Mouse (Mus musculus) right cerebral cortex, adult 2 months (tissue): ENCODE measurements around the gene Sebox.
A peak's percentile ranks its signal among the peaks of the same experiment; 100 is the strongest.

ENCODE experiments used
- DNase-seq, 2 experiments: peaks; one replicate each; pipeline ENCODE4 v3.0.0; 2021 to 2022; ENCODE audit warnings: low spot score in 2 of 2

Gene Sebox

DNA sequence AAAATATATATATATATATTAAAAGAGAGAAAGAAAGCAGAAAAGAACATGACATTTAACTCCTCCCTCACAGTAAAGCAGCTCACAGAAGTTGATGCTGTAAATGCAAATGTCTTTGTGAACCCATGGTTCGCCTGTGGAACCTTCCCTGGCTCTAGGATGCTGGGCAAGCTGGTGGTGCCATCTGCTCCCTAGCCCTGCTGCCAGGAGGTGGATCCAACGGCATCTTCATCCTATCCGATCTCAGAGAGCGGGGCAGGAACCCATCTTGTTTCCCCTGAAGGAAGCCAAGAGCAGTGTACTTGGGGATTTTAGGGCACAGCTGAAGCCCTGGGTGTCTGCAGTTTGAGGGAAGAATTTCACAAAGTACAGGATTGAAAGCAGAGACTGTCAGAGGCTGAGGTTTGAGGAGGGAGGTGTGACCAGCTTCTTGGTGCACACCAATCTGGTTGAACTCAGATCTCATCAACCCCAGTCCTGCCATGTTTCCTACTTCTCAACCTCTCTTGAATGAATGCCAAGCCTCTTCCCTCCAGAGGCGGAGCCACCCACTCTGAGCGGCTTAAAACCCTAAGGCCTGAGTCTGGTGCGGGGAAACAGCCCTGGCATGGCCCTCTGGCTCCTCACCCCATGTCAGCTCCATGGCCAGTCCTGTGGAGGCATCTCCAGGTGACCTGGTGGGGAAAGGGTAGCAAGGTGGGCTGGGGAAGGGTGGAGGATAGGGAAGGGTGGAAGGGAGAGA is at the start of gene Sebox:
TSS of gene Sebox (plus strand) at position 539 of the 742 bp plus-strand sequence.
- no peak for DNase-seq

DNA sequence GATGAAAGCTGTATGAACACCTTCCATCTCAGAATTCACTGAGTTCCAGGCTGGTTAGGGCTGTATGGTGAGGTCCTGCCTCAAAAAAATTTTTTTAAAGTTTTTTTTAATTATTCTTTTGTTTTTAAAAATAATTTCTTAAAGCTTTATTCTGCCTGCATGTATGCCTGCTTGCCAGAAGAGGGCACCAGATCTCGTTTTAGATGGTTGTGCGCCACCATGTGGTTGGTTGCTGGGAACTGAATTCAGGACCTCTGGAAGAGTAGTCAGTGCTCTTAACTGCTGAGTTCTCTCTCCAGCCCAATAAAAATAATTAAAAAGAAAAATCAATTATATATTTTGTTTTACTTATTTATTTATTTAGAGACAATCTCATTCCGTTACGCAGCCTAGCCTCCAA is 49.6 kb upstream of the Sebox start:
- peak; percentile 63 to 64 for DNase-seq

DNA sequence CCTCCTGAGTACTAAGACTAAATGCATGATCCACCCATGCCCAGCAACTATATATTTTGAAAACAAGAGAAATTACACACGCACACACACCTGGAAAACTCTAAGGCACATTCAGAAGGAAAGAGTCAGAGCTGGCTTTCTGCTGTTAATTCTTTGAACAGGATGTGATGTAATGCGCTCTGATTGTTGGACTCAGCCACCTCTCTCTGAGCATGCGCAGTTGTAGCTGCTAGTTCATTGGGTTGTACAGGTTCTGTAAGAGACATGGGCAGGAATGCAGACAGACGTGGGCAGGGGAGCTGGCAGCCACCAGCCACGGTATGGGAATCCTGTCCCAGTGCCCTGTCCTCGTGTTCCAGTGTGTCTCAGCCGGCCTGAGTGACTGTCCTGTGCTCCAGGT is 49.0 kb upstream of the Sebox start:
- no peak for DNase-seq

DNA sequence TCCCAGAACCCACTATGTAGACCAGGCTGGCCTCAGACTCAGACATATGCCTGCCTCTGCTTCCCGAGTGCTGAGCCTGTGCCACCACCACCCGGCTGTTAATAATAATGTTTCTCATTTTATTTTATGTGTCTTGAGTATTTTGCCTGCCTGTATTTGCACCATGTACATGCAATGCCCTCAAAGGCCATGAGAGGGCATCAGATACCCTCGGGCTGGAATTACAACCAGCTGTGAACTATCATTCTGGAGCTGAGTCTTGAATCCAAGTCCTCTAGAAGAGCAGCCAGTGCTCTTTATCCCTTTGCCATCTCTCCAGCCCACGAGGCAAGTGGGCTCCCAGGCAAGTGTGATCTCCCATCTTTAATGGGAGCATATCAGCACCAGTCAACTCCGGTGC is 47.9 kb upstream of the Sebox start:
- peak; percentile 34 to 50 for DNase-seq

DNA sequence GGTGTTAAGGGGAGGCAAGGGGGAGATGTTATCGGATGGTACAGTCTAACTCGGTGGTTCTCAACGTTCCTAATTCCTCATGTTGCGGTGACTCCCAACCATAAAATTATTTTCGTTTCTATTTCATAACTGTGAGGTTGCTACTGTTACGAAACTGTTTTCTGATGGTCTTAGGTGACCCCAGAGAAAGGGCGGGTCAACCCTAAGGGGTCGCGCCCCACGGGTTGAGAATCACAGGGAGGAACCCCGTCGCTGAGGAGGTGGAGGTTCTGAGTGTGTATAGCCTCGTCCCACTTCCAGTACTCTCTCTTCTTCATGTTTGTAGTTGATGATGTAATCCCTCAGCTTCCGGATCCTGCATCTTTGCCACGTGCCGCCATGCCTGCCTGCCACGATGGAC is 44.5 kb upstream of the Sebox start:
- no peak for DNase-seq

DNA sequence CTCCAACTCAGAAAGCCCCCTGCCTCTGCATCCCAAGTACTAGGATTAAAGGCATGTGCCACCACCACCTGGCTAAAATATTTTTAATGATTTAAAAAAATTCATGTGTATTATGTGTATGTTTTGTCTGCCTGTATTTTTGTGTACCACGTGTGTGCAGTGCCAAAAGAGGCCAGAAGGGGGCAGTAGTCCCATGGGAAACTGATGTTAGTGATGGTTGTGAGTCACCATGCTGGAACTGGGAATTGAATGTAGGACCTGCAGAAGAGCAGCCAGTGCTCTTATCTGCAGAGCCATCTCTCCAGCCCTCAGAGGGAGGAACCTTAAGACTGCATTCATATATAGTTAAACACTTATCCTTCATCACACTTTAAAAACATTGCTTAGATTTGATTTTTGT is 41.4 kb upstream of the Sebox start:
- DNase-seq: no peak

DNA sequence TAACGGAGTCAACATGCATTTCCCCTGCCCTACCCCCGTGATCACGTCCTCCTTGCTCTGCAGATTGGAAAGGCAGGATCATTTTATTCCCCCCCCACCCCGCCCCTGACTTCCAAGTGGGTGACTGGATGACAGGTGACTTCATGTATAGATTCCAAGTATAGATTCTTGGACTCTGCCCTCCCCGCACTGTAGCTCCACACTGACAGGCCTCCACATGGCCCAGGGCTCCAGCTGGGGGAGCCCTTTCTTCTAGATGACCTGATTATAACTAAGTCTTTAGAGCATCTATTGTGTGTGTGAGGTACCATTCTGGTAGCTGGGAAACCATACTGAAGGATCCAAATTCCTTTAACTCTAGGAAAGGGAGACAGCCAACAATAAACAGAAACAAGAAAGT is 40.6 kb upstream of the Sebox start:
- DNase-seq: no peak

DNA sequence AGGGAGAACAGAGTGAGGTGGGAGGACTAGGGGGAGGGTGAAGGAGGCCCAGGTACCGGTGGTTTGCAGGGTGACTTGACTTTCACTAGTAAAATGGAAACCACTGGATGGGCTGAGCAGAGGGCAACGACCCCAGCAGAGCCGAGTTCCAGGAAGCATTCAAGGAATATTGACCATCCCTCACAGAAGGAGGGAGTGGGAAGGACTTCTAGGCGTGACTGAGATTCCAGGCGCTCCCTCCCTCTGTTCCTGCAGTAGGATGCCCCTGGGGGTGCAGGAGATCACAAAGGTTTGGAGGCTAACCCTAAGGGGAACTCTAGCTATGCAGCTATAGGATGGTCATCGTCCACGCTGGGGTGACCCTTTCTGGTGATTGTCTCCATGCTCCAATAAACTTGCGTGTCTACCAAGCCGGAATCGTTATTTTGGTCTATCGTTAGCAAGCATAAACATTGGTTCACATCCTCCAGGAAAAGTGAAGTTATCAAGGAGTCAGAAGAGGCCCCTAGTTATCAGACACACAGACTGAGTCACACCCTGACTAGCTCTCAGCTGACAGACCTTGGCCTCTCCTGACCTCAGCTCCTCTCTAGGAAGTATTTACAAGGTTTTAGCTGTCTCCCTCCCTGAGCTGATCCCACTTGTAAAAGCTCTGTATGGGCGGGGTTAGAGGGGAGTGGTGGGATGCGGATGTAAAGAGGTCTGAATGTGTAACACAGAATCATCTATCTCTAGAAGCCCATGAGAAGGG is 39.8 kb upstream of the Sebox start:
- DNase-seq: no peak

DNA sequence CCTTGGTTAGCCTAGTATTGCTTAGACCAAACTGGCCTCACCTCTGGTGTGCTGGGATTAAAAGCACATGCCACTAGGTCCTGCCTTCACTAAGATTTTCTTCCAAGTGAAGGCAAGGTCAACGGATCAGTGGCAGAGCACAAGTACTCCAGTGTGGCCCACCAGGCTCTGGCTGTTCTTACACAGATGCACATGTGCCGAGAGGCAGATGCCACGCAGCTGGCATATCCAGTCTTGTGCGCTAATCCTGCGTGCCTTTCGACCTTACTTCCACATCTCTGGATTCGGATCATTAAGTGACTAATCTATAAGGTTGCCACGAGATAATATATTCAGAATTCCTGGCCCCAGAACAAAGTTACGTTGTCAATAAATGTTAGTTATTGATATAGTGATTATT is 38.1 kb upstream of the Sebox start:
- DNase-seq: no peak

DNA sequence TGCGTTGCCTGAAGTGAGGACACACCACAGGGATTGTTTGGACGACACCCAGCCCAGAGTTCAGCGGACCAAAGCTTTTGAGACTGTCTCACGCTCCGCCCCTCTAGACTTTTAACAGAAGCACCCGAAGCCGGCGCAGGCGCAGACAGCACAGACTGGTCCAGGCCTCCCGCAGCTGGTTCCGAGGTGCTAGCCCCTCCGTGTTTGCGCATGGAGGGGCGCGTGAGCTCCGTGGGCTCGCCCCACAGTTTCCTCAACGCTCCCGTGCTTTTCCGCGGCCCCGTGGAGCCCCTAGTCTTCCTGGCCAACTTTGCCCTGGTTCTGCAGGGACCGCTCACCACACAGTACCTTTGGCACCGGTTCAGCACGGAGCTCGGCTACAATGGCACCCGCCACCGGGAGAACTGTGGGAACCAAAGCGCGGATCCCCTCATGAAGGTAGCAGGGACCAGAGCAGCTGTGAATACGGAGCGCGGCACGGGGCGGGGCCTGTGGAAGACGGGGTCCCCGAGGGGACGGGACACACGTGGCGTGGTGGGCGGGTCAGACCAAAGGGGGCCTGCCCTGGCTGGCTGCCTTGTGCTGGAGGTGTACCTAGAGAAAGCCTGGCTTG is 37.6 kb upstream of the Sebox start, which contains the start of gene Slc46a1:
TSS of gene Slc46a1 (plus strand) at position 130 of the 613 bp plus-strand sequence.
- DNase-seq: peak; percentile 76 to 77

DNA sequence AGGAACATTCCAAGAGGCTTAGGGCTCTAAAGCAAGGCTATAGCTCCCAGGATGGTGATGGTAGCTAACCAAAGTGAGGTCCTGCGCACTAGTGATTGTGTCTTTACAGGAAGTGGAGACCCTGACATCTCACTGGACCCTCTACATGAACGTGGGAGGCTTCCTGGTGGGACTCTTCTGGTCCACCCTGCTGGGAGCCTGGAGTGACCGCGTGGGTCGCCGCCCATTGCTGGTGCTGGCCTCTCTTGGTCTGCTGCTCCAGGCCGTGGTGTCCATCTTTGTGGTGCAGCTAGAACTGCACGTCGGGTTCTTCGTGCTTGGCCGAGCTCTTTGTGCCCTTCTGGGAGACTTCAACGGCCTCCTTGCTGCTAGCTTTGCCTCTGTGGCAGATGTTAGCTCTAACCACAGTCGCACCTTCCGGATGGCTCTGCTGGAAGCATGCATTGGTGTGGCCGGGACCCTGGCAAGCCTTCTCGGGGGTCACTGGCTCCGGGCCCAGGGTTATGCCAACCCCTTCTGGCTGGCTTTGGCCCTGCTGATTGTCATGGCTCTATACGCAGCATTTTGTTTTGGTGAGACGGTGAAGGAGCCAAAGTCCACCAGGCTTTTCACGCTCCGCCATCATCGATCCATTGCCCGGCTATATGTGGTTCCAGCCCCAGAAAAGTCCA is 36.9 kb upstream of the Sebox start:
- no peak for DNase-seq

DNA sequence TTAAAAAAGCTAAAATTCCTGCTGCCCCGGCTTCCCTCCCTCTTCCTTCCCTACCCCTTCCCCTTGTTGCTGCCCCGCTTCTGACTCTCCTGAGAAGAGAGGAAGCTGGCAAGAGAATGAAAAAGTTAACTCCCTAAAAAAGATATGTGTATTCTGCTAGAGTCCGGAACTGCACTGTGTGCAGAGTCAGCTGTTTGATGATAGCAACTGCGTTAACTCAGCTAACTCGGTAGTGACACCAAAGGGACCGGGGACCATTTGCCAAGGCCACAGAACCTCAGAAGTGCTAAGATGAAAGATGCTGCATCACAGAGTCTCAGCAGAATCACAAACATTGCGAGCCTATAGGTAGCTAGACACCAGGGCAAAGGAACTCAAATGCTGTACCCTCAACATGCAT is 35.7 kb upstream of the Sebox start:
- no peak for DNase-seq

DNA sequence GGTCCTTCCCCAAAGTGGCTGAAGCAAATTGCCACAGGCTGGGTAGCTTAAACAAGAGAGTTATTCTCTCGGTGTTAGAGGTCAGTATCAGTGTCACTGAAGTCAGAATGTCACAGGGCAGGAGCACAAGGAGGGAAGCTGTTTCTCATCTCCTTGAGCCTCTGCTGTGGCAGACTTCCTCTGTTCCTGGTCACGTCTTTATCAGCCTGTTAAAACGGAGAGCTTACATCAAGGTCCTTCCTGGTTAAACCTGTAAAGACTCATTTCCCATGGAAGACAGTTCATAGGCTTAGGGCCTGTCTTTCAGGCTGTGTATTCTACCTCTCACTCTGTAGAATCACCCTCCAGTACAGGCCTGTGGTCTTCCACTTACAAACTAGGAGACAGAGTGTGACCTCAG is 35.3 kb upstream of the Sebox start:
- DNase-seq: no peak

DNA sequence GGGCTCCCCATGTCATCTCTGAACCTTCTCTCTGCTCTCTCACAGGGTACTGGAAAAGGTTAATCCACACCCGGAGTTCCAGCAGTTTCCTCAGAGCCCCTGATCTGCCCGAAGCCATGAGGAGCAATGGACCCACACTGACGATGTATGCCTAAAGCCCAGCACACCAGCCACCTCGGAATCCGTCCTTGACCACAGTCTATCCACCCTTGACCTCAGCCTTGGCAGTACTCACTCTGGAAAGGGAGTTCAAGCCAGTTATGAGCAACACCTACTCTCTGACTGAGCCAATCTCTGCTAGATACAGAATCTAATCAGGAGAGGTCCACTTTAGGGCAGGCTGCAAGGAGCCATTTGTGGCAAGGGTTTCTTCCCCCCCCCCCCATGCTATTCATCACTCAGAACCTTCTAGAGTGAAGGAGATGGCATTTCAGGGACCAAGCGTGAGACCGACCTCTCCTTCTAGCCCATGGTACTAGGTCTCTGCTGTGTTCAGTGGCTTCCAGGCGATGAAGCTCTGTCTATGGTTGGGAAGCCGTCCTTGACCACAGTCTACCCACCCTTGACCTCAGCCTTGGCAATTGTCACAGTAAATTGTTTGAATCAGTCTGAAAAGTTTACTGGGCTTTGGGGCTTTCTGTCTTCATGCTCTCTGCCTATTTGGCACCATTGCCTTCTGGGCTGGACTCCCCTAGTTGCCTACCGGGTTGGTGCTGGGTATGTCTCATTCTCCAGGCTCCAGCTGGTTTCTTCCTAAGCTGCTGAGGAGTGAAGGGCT is 31.7 kb upstream of the Sebox start:
- DNase-seq: no peak

DNA sequence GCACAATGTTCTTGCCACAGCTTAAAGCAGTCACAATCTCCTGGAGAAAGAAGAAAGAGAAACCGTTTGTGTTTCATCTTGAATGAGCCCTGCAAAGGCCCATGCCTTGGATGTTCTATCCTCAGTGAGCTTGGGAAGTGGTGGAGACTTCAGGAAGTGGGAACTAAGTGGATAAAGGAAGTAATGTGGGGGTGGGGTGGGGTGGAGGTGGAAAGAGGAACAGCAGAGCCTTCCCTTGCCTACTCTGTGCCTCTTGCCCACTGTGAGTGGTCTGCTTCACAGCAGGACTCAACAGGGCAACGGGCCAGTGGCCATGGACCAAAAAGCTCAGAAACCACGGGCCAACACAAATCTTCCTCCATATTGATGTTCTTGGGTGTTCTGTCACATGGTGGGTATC is 28.0 kb upstream of the Sebox start:
- DNase-seq: no peak

DNA sequence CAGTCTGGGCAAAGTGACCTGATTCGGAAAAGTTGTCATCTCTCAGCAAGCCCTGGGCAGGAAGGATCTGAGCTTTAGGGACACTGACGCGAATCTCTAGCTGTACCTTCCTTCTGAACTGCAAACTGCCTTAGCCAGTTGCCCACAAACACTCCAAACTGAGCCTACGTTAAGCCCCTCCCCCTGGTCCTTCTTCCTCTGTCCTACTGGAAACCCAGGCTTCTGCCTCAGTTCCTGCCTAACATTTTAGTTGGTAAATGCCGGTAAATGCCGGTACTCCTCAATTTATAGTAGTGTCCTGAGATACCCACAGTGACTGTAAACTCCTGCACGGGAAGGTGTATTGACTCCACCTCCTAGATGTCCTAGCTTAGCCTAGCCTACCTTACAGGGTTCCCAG is 19.6 kb upstream of the Sebox start:
- no peak for DNase-seq

DNA sequence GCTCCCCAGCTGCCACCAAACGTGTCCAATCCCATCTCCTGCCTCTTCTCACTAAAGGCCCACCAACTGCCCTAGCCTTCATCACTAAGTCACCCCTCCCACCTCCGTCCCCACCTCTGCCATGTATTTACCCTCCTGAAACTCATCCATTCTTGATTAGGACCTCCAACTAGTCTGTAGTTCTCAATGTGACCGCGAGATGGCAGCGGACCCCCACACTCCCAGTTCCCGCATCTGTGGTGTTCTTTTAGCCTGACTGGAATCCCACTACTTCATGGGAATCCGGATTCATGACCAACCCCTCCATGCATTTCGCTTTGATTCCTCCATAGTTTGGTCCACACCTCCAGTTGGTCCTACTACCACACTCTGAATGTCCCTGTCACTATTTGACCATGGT is 15.1 kb upstream of the Sebox start:
- DNase-seq: peak; percentile 81 to 83

DNA sequence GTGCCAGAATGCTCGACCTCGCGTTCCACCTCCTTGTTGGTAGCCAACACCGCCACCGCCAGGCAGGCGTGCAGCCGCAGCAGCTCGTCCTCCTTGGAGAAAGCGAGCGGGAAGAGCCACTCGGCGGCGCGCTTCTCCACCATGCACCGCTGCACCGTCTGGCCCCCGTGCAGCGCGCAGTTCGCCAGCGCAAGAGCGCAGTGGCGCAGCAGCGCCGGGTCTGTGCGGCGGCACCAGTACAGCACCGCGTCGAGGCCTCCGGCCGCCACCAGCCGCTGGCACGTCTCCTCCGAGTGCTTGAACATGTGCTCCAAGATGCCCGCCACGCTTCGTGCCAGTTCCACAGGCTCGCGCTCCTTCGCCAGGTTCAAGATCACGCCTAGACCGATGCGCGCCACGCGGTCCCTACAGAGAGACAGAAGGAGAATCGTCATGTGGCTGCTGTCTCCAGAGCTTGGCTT is 12.4 kb upstream of the Sebox start:
- peak; percentile 58 to 62 for DNase-seq

DNA sequence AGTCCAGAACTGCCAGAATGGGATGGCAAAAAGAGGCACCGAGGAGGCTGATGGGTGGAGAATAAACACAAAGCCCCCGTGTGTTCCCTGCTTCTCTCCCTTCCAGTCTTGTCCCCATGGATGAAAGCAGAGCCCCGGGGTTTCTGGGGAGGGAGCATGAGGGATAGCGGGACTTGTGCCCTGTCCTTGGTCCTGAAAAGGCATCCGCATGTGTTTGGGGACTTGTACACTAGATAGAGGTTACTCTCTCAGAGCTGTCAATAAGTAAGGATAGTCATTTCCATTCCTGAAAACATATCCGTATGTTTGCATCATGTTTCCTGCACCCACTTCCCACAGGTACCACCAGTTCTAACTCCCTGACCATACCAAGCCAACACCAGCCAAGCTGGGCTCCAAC is 7.3 kb upstream of the Sebox start:
- DNase-seq: peak in 1 of 2 experiments; percentile 12

DNA sequence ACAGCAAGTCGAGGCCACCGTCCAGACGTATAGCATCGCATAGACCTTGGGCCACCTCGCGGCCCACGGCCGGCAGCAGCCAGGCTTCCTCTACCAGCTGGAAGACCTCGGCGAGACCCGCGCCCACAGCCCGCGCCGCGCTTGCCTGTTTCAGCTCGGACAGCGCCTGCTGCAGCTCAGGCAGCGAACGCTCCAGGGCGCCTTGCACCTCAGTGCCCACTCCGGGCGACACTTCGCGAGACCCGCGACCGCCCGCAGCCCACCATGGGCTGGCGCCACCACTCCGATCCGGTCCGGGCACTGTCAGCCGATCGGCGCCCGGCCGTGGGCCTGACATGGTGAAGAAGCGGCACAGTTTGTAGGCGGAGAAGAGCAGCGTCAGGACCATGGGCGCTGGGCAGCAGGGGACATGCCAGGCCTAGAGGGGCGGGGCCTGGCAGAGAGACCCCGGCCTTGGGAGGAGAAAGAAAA is 6.1 kb upstream of the Sebox start:
- DNase-seq: peak; percentile 50 to 58
